Mouse (Mus musculus) C2C12 (cell line): ENCODE data around the gene Myo5a. TPM values are rescaled to one million over a fixed set of nuclear protein-coding genes. Genes with fewer than 3 reads are reported as not detected.

Source experiments
- H3K27me3 ChIP-seq: one replicate; pipeline ENCODE4 v1.6.1; 2011; ENCODE audit not compliant: control insufficient read depth, insufficient read depth, insufficient read length
- H3K36me3 ChIP-seq: one replicate; pipeline ENCODE4 v1.6.1; 2011; ENCODE audit not compliant: control insufficient read depth, insufficient read depth
- H3K4me3 ChIP-seq: one replicate; pipeline ENCODE4 v1.5.1; 2011; ENCODE audit warnings: mild to moderate bottlenecking, control low read depth; ENCODE audit not compliant: poor library complexity, insufficient read depth, severe bottlenecking
- H3K79me2 ChIP-seq: one replicate; pipeline ENCODE4 v1.6.1; 2011; ENCODE audit not compliant: control insufficient read depth, insufficient read depth
- H3K79me3 ChIP-seq: one replicate; pipeline ENCODE4 v1.6.1; 2011; ENCODE audit warnings: low read depth, control low read depth
- H3ac ChIP-seq: one replicate; pipeline ENCODE3; 2011; ENCODE audit warnings: low read depth; ENCODE audit not compliant: control insufficient read depth, insufficient read length
- CEBPB ChIP-seq: IDR thresholded peaks from one replicate; pipeline ENCODE4 v1.6.1; 2011; ENCODE audit warnings: low read depth, mild to moderate bottlenecking, control low read depth, moderate library complexity
- CTCF ChIP-seq: IDR thresholded peaks from one replicate; pipeline ENCODE4 v1.5.1; 2011; ENCODE audit not compliant: control insufficient read depth, insufficient read depth, insufficient read length
- FOSL1 ChIP-seq: IDR thresholded peaks from one replicate; pipeline ENCODE4 v1.8.0; 2011; ENCODE audit warnings: mild to moderate bottlenecking, low read length; ENCODE audit not compliant: poor library complexity, insufficient read depth, severe bottlenecking
- MAX ChIP-seq: IDR thresholded peaks from one replicate; pipeline ENCODE4 v1.6.1; 2011; ENCODE audit warnings: mild to moderate bottlenecking, control low read depth
- MYOD1 ChIP-seq: IDR thresholded peaks from one replicate; pipeline ENCODE4 v1.6.1; 2011; ENCODE audit warnings: low read depth; ENCODE audit not compliant: control insufficient read depth, insufficient read length
- MYOG ChIP-seq: IDR thresholded peaks from one replicate; pipeline ENCODE4 v1.6.1; 2011; ENCODE audit not compliant: control insufficient read depth, insufficient read length; ENCODE audit errors: extremely low read depth
- USF1 ChIP-seq: IDR thresholded peaks from one replicate; pipeline ENCODE4 v1.6.1; 2011; ENCODE audit warnings: low read depth, mild to moderate bottlenecking, control low read depth, moderate library complexity
- polyA plus RNA-seq: library from polyadenylated mRNA; unstranded; fragments of >200 nt; fragmentation: generic; extraction: Trizol; gene quantifications from one replicate; pipeline ENCODE4 v1.2.1, GENCODE M21; 2012; ENCODE audit warnings: missing spikeins

The Myo5a gene
- polyA plus RNA-seq, 1 experiment: 30.2 TPM

- H3K27me3 ChIP-seq: no peaks in the 10 kb centered on the region
- H3K4me3 ChIP-seq: no peak overlapping the region
- TF ChIP-seq CTCF: no peak
- no peak for TF ChIP-seq FOSL1
- no peak for TF ChIP-seq MYOD1
- TF ChIP-seq MAX: no peak
- TF ChIP-seq MYOG: no peak
- no peaks in the 10 kb centered on the region for H3K79me3 ChIP-seq
- no peak overlapping the region for H3ac ChIP-seq
- H3K79me2 ChIP-seq: no peaks in the 10 kb centered on the region
- peaks cover 33% of the 10 kb centered on the region for H3K36me3 ChIP-seq
These were observed 59.7 kb downstream of the Myo5a start for GRCm38 (mm10) chr9:75130553-75130952.

GRCm38 (mm10) chr9:75146911-75147310, 76.1 kb downstream of the Myo5a start:
- TF ChIP-seq CEBPB (no peak), MYOD1 (no peak), MAX (no peak), USF1 (no peak), MYOG (no peak), CTCF (no peak), FOSL1 (no peak)
- Histone ChIP-seq H3K27me3 (no peaks in the 10 kb centered on the region), H3K79me2 (no peaks in the 10 kb centered on the region), H3ac (no peak overlapping the region), H3K36me3 (peaks cover 39% of the 10 kb centered on the region), H3K79me3 (no peaks in the 10 kb centered on the region), H3K4me3 (no peak overlapping the region)

GRCm38 (mm10) chr9:75160525-75160924, 89.7 kb downstream of the Myo5a start:
- Histone ChIP-seq H3K27me3 (no peaks in the 10 kb centered on the region), H3K36me3 (peaks cover 45% of the 10 kb centered on the region), H3ac (no peak overlapping the region), H3K79me3 (no peaks in the 10 kb centered on the region), H3K79me2 (no peaks in the 10 kb centered on the region), H3K4me3 (no peak overlapping the region)
- TF ChIP-seq CTCF: no peak
- TF ChIP-seq MAX: no peak
- no peak for TF ChIP-seq MYOG
- TF ChIP-seq FOSL1: no peak

GRCm38 (mm10) chr9:75163650-75164049, 92.8 kb downstream of the Myo5a start:
- no peaks in the 10 kb centered on the region for H3K79me3 ChIP-seq
- no peaks in the 10 kb centered on the region for H3K79me2 ChIP-seq
- no peak overlapping the region for H3ac ChIP-seq
- H3K36me3 ChIP-seq: peaks cover 49% of the 10 kb centered on the region
- H3K4me3 ChIP-seq: no peak overlapping the region
- no peaks in the 10 kb centered on the region for H3K27me3 ChIP-seq
- TF ChIP-seq MAX (no peak), MYOD1 (no peak), FOSL1 (no peak), MYOG (no peak), CTCF (no peak), USF1 (no peak)

- peaks cover 65% of the 10 kb centered on the region for H3K36me3 ChIP-seq
These were observed 100.9 kb downstream of the Myo5a start for GRCm38 (mm10) chr9:75171721-75172120.

GRCm38 (mm10) chr9:75187646-75188260, 116.9 kb downstream of the Myo5a start:
- Histone ChIP-seq H3K27me3 (no peaks in the 10 kb centered on the region), H3ac (no peak overlapping the region), H3K79me3 (no peaks in the 10 kb centered on the region), H3K36me3 (peaks cover 60% of the 10 kb centered on the region), H3K79me2 (no peaks in the 10 kb centered on the region), H3K4me3 (no peak overlapping the region)
- no peak for TF ChIP-seq FOSL1
- no peak for TF ChIP-seq CEBPB
- no peak for TF ChIP-seq USF1
- TF ChIP-seq MYOG: no peak
- TF ChIP-seq MAX: no peak
- TF ChIP-seq CTCF: no peak
- no peak for TF ChIP-seq MYOD1

More at GRCm38 (mm10) chr9:75171721-75172120, 100.9 kb downstream of the Myo5a start:
- no peak for TF ChIP-seq MYOD1
- no peak for TF ChIP-seq CTCF
- TF ChIP-seq CEBPB: no peak
- TF ChIP-seq USF1: no peak
- TF ChIP-seq FOSL1: no peak
- no peak for TF ChIP-seq MYOG
- no peak for TF ChIP-seq MAX
- no peaks in the 10 kb centered on the region for H3K27me3 ChIP-seq
- H3ac ChIP-seq: no peak overlapping the region
- no peaks in the 10 kb centered on the region for H3K79me3 ChIP-seq
- H3K4me3 ChIP-seq: no peak overlapping the region
- H3K79me2 ChIP-seq: no peaks in the 10 kb centered on the region
